Mouse (Mus musculus) olfactory bulb, adult 2 months (tissue): ENCODE results near the gene Plekha6.

Experiments
- CTCF ChIP-seq: fragments of 200-500 bp; IDR thresholded peaks from 2 replicates; pipeline ENCODE4 v1.5.1; 2012; ENCODE audit warnings: low read depth, mild to moderate bottlenecking, low read length, moderate library complexity; ENCODE audit not compliant: insufficient read depth
- POLR2A ChIP-seq: fragments of 200-500 bp; IDR thresholded peaks from 2 replicates; pipeline ENCODE4 v1.6.1; 2012; ENCODE audit warnings: mild to moderate bottlenecking, low read depth, low read length, moderate library complexity; ENCODE audit not compliant: insufficient read depth

DNA sequence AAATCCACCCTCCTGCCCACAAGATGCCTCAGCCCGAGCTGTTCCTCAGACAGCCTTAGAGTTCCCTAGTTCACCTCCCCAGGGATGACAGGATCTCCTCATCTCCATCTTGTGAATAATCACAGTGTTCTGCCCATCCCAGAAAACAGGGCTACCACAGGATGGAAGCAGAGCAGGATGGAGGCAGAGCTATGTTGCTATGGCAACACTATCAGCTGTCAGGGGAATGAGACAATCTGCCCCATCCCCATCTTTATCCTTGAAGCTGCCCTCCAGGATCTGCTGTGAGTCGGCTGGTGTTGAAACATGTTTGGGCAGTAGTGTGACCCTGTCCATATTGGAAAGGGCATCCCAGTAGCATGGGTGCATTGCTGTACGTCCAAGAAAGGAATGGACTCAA lies 167.1 kb downstream of the Plekha6 start:
- TF ChIP-seq POLR2A (no peak), CTCF (no peak)
